9 mouse cellular contexts compared by ENCODE assay signal in genomic region chr4:155215773-155216630, GRCm38 (mm10). TPM values are rescaled to one million over a fixed set of nuclear protein-coding genes. Genes with fewer than 3 reads are reported as not detected.
DNase-seq lines count a peak whose midpoint lies in the region; ATAC-seq and TF ChIP-seq lines count a peak whose summit lies in the region.
"Had no signal": no experiment of that assay in that cellular context is flagged by ENCODE, and none has a peak within 500 bp of the region (broad histone marks: within the 10 kb centered on the region; RNA-seq: fewer than 3 reads in every experiment).

No protein-coding gene starts in this region.

- H3K36me3 ChIP-seq in forebrain, embryonic 12.5 days (replicated peaks) = peaks cover 7% of the 10 kb centered on the region
- no peaks in the 10 kb centered on the region for H3K36me3 ChIP-seq in hindbrain, postnatal 0 days (ENCODE audit: insufficient read depth, low read length)
- no peaks in the 10 kb centered on the region for H3K36me3 ChIP-seq in lung, embryonic 16.5 days (ENCODE audit: control insufficient read depth, insufficient read depth, low read length)

- peaks cover 90% of the 10 kb centered on the region for H3K4me1 ChIP-seq in forebrain, embryonic 12.5 days
- peaks cover 66% of the 10 kb centered on the region for H3K4me1 ChIP-seq in hindbrain, postnatal 0 days (ENCODE audit: insufficient read depth, low read length)
- peaks cover 68% of the 10 kb centered on the region for H3K4me1 ChIP-seq in lung, embryonic 16.5 days (replicated peaks; ENCODE audit: control insufficient read depth, insufficient read depth, low read length)

- H3K4me3 ChIP-seq in forebrain, embryonic 12.5 days (replicated peaks) = no peak overlapping the region
- H3K4me3 ChIP-seq in hindbrain, postnatal 0 days (ENCODE audit: low read length) = no peak overlapping the region
- no peak overlapping the region for H3K4me3 ChIP-seq in lung, embryonic 16.5 days (ENCODE audit: low read length)

- no peaks in the 10 kb centered on the region for H3K9me3 ChIP-seq in forebrain, embryonic 12.5 days
- no peaks in the 10 kb centered on the region for H3K9me3 ChIP-seq in hindbrain, postnatal 0 days (ENCODE audit: low read length)
- no peaks in the 10 kb centered on the region for H3K9me3 ChIP-seq in lung, embryonic 16.5 days (ENCODE audit: control insufficient read depth, low read length)
- H3K9me3 ChIP-seq: G1E had no signal

- H3K27me3 ChIP-seq in forebrain, embryonic 12.5 days = no peaks in the 10 kb centered on the region
- H3K27me3 ChIP-seq in hindbrain, postnatal 0 days (ENCODE audit: insufficient read depth, low read length) = no peaks in the 10 kb centered on the region
- H3K27me3 ChIP-seq in lung, embryonic 16.5 days (ENCODE audit: control insufficient read depth, insufficient read depth, low read depth, low read length) = no peaks in the 10 kb centered on the region

- no peak overlapping the region for H3K27ac ChIP-seq in forebrain, embryonic 12.5 days
- peak overlapping the region; percentile 42; the same call in 1 of the 2 replicates for H3K27ac ChIP-seq in hindbrain, postnatal 0 days
- peak overlapping the region; percentile 6 for H3K27ac ChIP-seq in lung, embryonic 16.5 days (ENCODE audit: low read length)

- peak; percentile 46 to 73 for DNase-seq in frontal cortex, adult 2 months (ENCODE audit: extremely low spot score in 1 of 2, low spot score in 1 of 2)
- DNase-seq in frontal cortex, postnatal 25 days (ENCODE audit: low spot score in 2 of 2) = no peak
- DNase-seq in 416B (ENCODE audit: low read depth) = peak; percentile 47
- DNase-seq in hindbrain, postnatal 0 days (ENCODE audit: low spot score) = peak; percentile 42
- DNase-seq in cerebellum, adult 8-10 months = no peak
- no peak for DNase-seq in gastrocnemius, adult 18-20 months (ENCODE audit: low spot score)

- 0 out of 2 replicates have a peak, but pooled peaks have one; percentile 12 for TF ChIP-seq CTCF in hindbrain, postnatal 0 days (IDR thresholded peaks at IDR 0.05; ENCODE audit: low read depth)

- 72% methylated on average over 12 of the region's 12 CpGs for WGBS in forebrain, embryonic 12.5 days
- 29% methylated on average over 12 of the region's 12 CpGs for WGBS in hindbrain, postnatal 0 days
- 38% methylated on average over 12 of the region's 12 CpGs for WGBS in lung, embryonic 16.5 days

- H3K9ac ChIP-seq in forebrain, embryonic 12.5 days = no peak overlapping the region
- no peak overlapping the region for H3K9ac ChIP-seq in hindbrain, postnatal 0 days (replicated peaks; ENCODE audit: low read length)
- peak overlapping the region; percentile 16; the same call in 1 of the 2 replicates for H3K9ac ChIP-seq in lung, embryonic 16.5 days (ENCODE audit: low read length)

- peak overlapping the region; percentile 1 for H3K4me2 ChIP-seq in forebrain, embryonic 12.5 days
- H3K4me2 ChIP-seq in hindbrain, postnatal 0 days (ENCODE audit: low read depth, low read length) = peak overlapping the region; percentile 100
- peak overlapping the region; percentile 38 for H3K4me2 ChIP-seq in lung, embryonic 16.5 days (ENCODE audit: low read depth, low read length)

- no peak for ATAC-seq in forebrain, embryonic 12.5 days (ENCODE audit: low FRiP score)
- ATAC-seq in hindbrain, postnatal 0 days = no peak
- peak; percentile 20; the same call in 1 of the 2 replicates for ATAC-seq in lung, embryonic 16.5 days (ENCODE audit: low read depth)

RNA-seq across cellular contexts. Expression of gene Ski, which starts 6.4 kb away (rescaled TPM):
- polyA plus RNA-seq in frontal cortex, adult 2 months (2012; rRNA removed) = 76.4 and 78.3 TPM in 2 replicates
- polyA plus RNA-seq in forebrain, embryonic 12.5 days (2016; fragmentation: Nextera tagmentation; extraction: Ambion mirVana) = 12.3 and 14.2 TPM in 2 replicates
- total RNA-seq in hindbrain, postnatal 0 days (2014; rRNA removed) = 69.8 and 71.3 TPM in 2 replicates
- polyA plus RNA-seq in hindbrain, postnatal 0 days (2015; fragmentation: Nextera tagmentation; extraction: Ambion mirVana) = 8.8 and 9.5 TPM in 2 replicates
- 15.8 and 16.7 TPM in 2 replicates for polyA plus RNA-seq in lung, embryonic 16.5 days (2015; fragmentation: Nextera tagmentation; extraction: Ambion mirVana)
- total RNA-seq in gastrocnemius, adult 18-20 months (2021) = 10 to 100 TPM; 28.3 to 31.3 TPM

RNA-seq across cellular contexts. Expression of gene Faap20, which starts 33.6 kb away (rescaled TPM):
- 41.0 and 42.9 TPM in 2 replicates for polyA plus RNA-seq in frontal cortex, adult 2 months (2012; rRNA removed)
- polyA plus RNA-seq in forebrain, embryonic 12.5 days (2016; fragmentation: Nextera tagmentation; extraction: Ambion mirVana) = 96.4 and 96.9 TPM in 2 replicates
- 51.2 and 61.4 TPM in 2 replicates for total RNA-seq in hindbrain, postnatal 0 days (2014; rRNA removed)
- 60.8 and 62.5 TPM in 2 replicates for polyA plus RNA-seq in hindbrain, postnatal 0 days (2015; fragmentation: Nextera tagmentation; extraction: Ambion mirVana)
- polyA plus RNA-seq in lung, embryonic 16.5 days (2015; fragmentation: Nextera tagmentation; extraction: Ambion mirVana) = 78.6 and 79.6 TPM in 2 replicates
- 1 to 10 TPM; 5.2 to 6.6 TPM for total RNA-seq in gastrocnemius, adult 18-20 months (2021)

Comparison
In these comparisons a context has a peak if more than half of its experiments do, and no peak if none do; other contexts are left out.
1. DNase-seq: peak in frontal cortex, adult 2 months (2 of 2), 416B (single experiment) and hindbrain, postnatal 0 days (single experiment); none in frontal cortex, postnatal 25 days (0 of 2), cerebellum, adult 8-10 months (single experiment) and gastrocnemius, adult 18-20 months (single experiment).
2. H3K4me2 ChIP-seq: peak in every context shown above with its lines; median percentile 100 in hindbrain, postnatal 0 days; 38 in lung, embryonic 16.5 days; 1 in forebrain, embryonic 12.5 days.